Mouse (Mus musculus): ENCODE measurements around the gene Olfr1453.
"Not testable (repeated sequence)": the region's sequence is repeated elsewhere in the genome, so short reads cannot be mapped to it uniquely, and the experiment has no call there.

The Olfr1453 gene

DNA sequence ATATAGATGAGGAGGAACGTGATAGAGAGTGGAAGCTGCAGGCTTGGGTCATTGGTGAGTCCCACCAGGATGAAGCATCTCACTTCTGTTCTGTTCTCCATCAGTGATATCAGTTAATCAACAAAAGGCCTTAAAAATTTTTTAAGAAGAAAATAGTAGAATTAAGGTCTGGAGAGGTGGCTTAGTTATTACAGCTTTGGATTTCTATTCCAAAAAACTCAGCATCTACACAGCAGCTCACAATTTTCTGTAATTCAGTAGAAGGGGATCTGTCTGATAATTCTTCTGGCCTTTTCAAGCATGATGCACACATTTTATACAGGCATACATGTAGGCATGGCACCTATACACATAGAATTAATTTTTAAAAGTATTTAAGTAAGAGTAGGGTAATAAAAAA lies at the start of gene Olfr1453:
TSS of gene Olfr1453 (minus strand) at position 101 of the 400 bp plus-strand sequence.
- DNase-seq: no peak

DNA sequence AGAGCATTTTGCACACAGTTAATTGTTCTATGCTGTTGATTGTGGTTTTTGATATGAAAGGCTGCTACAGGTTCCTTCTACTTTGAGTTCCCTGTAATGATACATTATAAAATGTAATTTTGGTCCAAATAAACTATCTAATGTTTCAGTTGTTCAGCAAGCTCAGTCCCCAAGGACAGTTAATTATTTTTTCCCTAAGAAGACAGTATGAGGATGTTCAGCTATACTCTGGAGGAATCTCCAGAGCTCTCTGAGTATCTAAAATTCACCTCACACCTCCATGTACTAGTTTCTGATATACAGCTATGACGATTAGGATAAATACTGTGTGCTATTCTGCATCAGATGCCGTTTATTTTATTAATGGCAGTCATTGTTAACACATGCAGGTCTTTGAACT lies 32.2 kb upstream of the Olfr1453 start, which contains the start of gene Olfr1454:
TSS of gene Olfr1454 (plus strand) at position 301 of the 400 bp plus-strand sequence.
- DNase-seq: no peak

DNA sequence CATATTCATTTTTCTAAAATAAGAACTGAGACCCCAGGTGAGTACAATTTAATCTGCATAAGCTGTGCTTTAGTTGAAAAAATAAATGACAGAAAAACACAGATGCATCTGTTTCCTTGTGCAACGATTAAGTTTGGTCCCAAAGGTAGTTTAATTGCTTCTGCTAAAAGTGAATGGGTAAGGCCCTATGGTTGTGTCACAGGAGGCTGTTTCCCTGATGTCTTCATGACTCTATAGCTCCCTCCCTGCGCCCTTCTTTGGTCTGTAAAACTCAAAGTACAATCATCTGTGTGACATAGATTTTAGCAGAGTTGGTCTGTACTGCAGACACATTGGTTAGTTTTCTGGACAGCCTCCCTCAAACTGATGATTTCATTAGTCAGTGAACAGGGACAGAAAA lies 33.4 kb downstream of the Olfr1453 start, which contains the start of gene Olfr1451:
TSS of gene Olfr1451 (plus strand) at position 301 of the 400 bp plus-strand sequence.
- DNase-seq: no peak

DNA sequence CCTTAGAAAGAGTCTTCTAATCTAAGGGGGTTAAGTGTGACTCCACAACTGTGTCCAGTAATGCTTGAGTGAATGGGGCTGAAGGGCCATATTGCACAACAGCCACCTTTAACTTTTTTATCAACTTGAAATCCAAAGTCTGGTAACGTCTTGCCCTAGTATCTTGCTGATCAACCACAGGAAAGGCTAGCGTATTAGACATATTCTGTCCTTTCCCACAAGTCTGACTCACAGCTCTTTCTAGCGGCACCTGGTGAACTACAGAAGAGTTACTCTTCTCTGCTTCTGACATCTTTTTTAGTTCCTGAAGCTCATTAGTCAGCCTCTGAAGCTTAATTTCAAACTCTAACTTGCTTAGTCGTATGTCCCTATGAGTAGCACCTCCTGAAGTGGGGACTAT lies 35.8 kb downstream of the Olfr1453 start:
- not testable (repeated sequence) for DNase-seq

Data from cerebellum, adult 8-10 months (tissue).